Mouse (Mus musculus) hindbrain, embryonic 16.5 days (tissue): ENCODE measurements at regions not wholly inside any gene's neighbourhood (a gene's known extent, or its start where the extent isn't known, plus 50 kb on each side); places are given as distances from the start of the nearest gene placed in this dataset.

Source experiments
- ATAC-seq: fragments of 200-750 bp; cut with Nextera tagmentation; 2 replicates; pipeline ENCODE4 v1.8.0; 2017; ENCODE audit warnings: moderate TSS enrichment, moderate library complexity
- H3K27ac ChIP-seq: fragments of 300-500 bp; sonication (generic); 2 replicates; pipeline ENCODE4 v1.5.1; 2014; ENCODE audit warnings: low read depth, mild to moderate bottlenecking, control low read depth, low read length, moderate library complexity
- H3K27me3 ChIP-seq: fragments of 300-500 bp; sonication (generic); replicated peaks from 2 replicates; pipeline ENCODE4 v1.6.1; 2014; ENCODE audit warnings: low read length; ENCODE audit not compliant: control insufficient read depth, insufficient read depth
- H3K36me3 ChIP-seq: fragments of 300-500 bp; sonication (generic); 2 replicates; pipeline ENCODE4 v1.6.1; 2014; ENCODE audit warnings: mild to moderate bottlenecking, low read length, moderate library complexity, mixed read lengths; ENCODE audit not compliant: control insufficient read depth, insufficient read depth
- H3K4me1 ChIP-seq: fragments of 300-500 bp; sonication (generic); 2 replicates; pipeline ENCODE4 v1.6.1; 2014; ENCODE audit warnings: low read depth, low read length; ENCODE audit not compliant: control insufficient read depth, insufficient read depth
- H3K4me2 ChIP-seq: fragments of 300-500 bp; sonication (generic); 2 replicates; pipeline ENCODE4 v1.6.1; 2014; ENCODE audit warnings: mild to moderate bottlenecking, low read length, control low read depth, moderate library complexity
- H3K4me3 ChIP-seq: fragments of 300-500 bp; sonication (generic); 2 replicates; pipeline ENCODE4 v1.5.1; 2014; ENCODE audit warnings: mild to moderate bottlenecking, low read length, control low read depth, moderate library complexity
- H3K9ac ChIP-seq: fragments of 300-500 bp; sonication (generic); 2 replicates; pipeline ENCODE4 v1.6.1; 2014; ENCODE audit warnings: low read depth, mild to moderate bottlenecking, control low read depth, low read length, moderate library complexity
- H3K9me3 ChIP-seq: fragments of 300-500 bp; sonication (generic); 2 replicates; pipeline ENCODE4 v1.6.1; 2014; ENCODE audit warnings: mild to moderate bottlenecking, low read length, moderate library complexity; ENCODE audit not compliant: control insufficient read depth
- WGBS: fragments of 180-500 bp; shearing (Covaris S2); extraction: QIAGEN DNeasy Blood & Tissue Kit; methylation state at CpG from one replicate; pipeline ENCODE4 v1.1.7; 2014; 5-methylcytosine and 5-hydroxymethylcytosine counted together

GRCm38 (mm10) chr15:36921384-36921783 lies 86.2 kb downstream of the Zfp706 start:
- WGBS: 37% methylated on average over 3 of the region's 3 CpGs
- ATAC-seq: no peak
- no peak overlapping the region for H3K4me2 ChIP-seq
- H3K4me3 ChIP-seq: no peak overlapping the region
- no peaks in the 10 kb centered on the region for H3K9me3 ChIP-seq
- H3K27ac ChIP-seq: no peak overlapping the region
- H3K36me3 ChIP-seq: no peaks in the 10 kb centered on the region
- no peak overlapping the region for H3K9ac ChIP-seq
- no peaks in the 10 kb centered on the region for H3K27me3 ChIP-seq
- no peaks in the 10 kb centered on the region for H3K4me1 ChIP-seq

DNA sequence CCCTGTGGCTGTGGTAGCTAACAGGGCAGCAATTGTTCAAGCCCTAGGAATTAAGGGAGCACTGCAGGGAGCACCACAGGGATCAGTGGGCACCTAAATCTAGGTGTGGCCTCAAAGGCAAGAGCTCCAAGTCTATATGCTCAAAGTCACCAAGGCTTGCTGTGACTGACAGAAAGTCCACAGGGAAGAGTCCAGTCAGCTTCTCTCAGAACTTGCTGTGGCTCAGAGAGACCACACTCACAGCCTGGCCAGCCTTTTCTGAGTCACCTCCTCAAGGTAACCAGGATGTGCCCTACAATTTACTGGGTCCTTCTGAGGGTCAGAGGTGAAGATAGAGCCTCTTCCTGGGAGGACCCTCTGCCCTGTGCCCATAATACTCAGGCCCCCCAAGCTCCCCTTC lies 86.7 kb downstream of the Zfp706 start:
- ATAC-seq: no peak
- H3K36me3 ChIP-seq: no peaks in the 10 kb centered on the region
- no peaks in the 10 kb centered on the region for H3K27me3 ChIP-seq
- no peak overlapping the region for H3K9ac ChIP-seq
- no peak overlapping the region for H3K4me2 ChIP-seq
- no peaks in the 10 kb centered on the region for H3K9me3 ChIP-seq
- H3K4me1 ChIP-seq: no peaks in the 10 kb centered on the region
- no peak overlapping the region for H3K4me3 ChIP-seq
- no peak overlapping the region for H3K27ac ChIP-seq

DNA sequence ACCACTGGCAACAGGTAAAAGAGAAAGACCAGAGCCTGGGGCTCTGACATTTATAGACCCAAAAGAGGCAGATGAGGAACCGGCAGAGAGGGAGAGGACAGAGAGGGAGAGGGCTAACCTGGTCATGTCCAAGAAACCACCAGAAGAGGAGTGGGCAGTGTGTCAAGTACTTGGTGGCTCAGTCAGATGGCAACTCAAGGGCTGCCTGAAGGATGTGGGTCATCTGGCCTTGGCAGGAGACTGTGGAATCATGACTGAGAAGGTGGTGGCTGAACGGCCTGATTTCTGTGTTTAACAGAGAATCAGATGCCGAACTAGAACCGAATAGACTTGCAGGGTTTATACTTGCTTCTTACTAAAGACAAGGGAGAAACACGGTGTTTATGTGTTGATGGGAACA lies 87.9 kb downstream of the Zfp706 start:
- no peak overlapping the region for H3K27ac ChIP-seq
- ATAC-seq: no peak
- no peaks in the 10 kb centered on the region for H3K9me3 ChIP-seq
- H3K36me3 ChIP-seq: no peaks in the 10 kb centered on the region
- 94% methylated on average over 5 of the region's 5 CpGs for WGBS
- no peaks in the 10 kb centered on the region for H3K27me3 ChIP-seq
- no peak overlapping the region for H3K9ac ChIP-seq
- no peak overlapping the region for H3K4me2 ChIP-seq
- no peak overlapping the region for H3K4me3 ChIP-seq
- no peaks in the 10 kb centered on the region for H3K4me1 ChIP-seq

DNA sequence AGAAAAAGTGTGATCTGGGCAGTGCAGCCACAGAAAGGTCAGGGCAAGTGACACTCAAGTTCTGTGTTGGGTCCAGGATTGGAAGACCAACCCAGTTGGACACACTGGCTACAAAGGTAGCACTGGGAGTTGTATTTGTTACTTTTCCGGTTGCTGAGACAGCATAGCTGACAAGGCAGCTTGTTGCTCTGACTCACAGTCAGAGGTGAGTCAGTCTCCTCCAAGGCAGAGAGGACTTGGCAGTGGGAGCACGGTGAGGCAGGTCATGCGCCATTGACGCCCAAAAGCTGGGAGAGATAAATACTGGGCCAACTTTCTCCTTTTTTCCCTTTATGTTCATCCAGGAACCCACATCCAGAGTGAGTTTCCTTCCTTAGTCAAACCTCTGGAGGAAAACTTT lies 88.4 kb downstream of the Zfp706 start:
- no peak for ATAC-seq
- H3K27ac ChIP-seq: no peak overlapping the region
- H3K4me3 ChIP-seq: no peak overlapping the region
- no peaks in the 10 kb centered on the region for H3K4me1 ChIP-seq
- no peaks in the 10 kb centered on the region for H3K36me3 ChIP-seq
- no peaks in the 10 kb centered on the region for H3K9me3 ChIP-seq
- 94% methylated on average over 4 of the region's 4 CpGs for WGBS
- H3K4me2 ChIP-seq: no peak overlapping the region
- no peak overlapping the region for H3K9ac ChIP-seq
- no peaks in the 10 kb centered on the region for H3K27me3 ChIP-seq

DNA sequence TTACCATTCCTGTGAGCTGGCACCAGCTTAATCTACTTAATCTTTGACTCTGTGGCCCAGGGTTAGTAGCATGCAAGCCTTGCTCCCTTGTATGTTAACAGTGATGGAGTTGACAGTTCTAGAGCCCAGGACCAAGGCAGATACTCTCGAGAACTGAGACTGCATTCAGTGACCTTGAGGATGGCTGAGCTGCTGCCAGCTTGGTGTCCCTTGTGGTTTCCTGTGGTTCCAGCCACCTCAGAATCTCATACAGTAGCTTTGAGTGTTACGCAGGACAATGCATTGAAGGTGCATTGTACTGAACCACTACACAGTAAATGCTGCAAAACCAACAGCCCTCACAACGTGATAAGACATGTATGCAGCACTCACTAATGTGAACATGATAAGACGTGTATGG lies 90.6 kb downstream of the Zfp706 start:
- Histone ChIP-seq H3K27me3 (no peaks in the 10 kb centered on the region), H3K4me2 (no peak overlapping the region), H3K9ac (no peak overlapping the region), H3K4me1 (no peaks in the 10 kb centered on the region), H3K9me3 (no peaks in the 10 kb centered on the region), H3K36me3 (no peaks in the 10 kb centered on the region), H3K27ac (no peak overlapping the region), H3K4me3 (no peak overlapping the region)
- no peak for ATAC-seq
- WGBS: 76% methylated on average over 4 of the region's 4 CpGs

GRCm38 (mm10) chr15:36914239-36915100 lies 93.1 kb downstream of the Zfp706 start:
- H3K36me3 ChIP-seq: no peaks in the 10 kb centered on the region
- no peaks in the 10 kb centered on the region for H3K27me3 ChIP-seq
- no peak overlapping the region for H3K9ac ChIP-seq
- no peak overlapping the region for H3K4me3 ChIP-seq
- H3K9me3 ChIP-seq: no peaks in the 10 kb centered on the region
- 82% methylated on average over 11 of the region's 11 CpGs for WGBS
- no peak overlapping the region for H3K27ac ChIP-seq
- no peaks in the 10 kb centered on the region for H3K4me1 ChIP-seq
- H3K4me2 ChIP-seq: no peak overlapping the region
- no peak for ATAC-seq

- Histone ChIP-seq H3K27me3 (no peaks in the 10 kb centered on the region), H3K27ac (no peak overlapping the region), H3K4me2 (no peak overlapping the region), H3K9ac (no peak overlapping the region), H3K4me3 (no peak overlapping the region), H3K9me3 (no peaks in the 10 kb centered on the region), H3K36me3 (no peaks in the 10 kb centered on the region), H3K4me1 (no peaks in the 10 kb centered on the region)
- 90% methylated on average over 7 of the region's 7 CpGs for WGBS
- ATAC-seq: no peak
These were observed 94.3 kb downstream of the Zfp706 start for GRCm38 (mm10) chr15:36913308-36913707.

GRCm38 (mm10) chr15:36910272-36910671 lies 97.3 kb downstream of the Zfp706 start:
- no peak overlapping the region for H3K27ac ChIP-seq
- no peak overlapping the region for H3K9ac ChIP-seq
- H3K27me3 ChIP-seq: no peaks in the 10 kb centered on the region
- no peaks in the 10 kb centered on the region for H3K9me3 ChIP-seq
- no peak overlapping the region for H3K4me2 ChIP-seq
- 77% methylated on average over 2 of the region's 2 CpGs for WGBS
- H3K36me3 ChIP-seq: no peaks in the 10 kb centered on the region
- ATAC-seq: no peak
- H3K4me3 ChIP-seq: no peak overlapping the region
- H3K4me1 ChIP-seq: no peaks in the 10 kb centered on the region

DNA sequence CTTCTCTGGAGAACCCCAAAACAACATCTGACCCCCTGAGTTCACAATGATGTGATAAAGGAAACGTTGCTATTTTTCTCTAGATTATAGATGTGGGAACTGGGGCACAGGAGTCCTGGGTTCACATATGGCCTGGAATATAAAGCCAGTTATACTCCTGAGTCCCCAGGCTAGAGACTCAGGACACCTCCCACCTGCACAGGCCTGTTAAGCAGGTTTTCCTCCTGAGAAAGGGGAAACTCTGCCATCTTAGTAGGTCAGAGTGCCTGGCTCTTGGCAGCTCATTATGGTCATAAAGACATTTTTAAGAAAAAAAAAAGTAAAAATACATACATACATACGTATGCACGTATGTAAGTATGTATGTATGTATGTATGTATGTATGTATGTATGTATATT lies 98.1 kb downstream of the Zfp706 start:
- no peaks in the 10 kb centered on the region for H3K9me3 ChIP-seq
- no peak overlapping the region for H3K4me3 ChIP-seq
- ATAC-seq: no peak
- H3K4me2 ChIP-seq: no peak overlapping the region
- no peaks in the 10 kb centered on the region for H3K4me1 ChIP-seq
- H3K27ac ChIP-seq: no peak overlapping the region
- H3K36me3 ChIP-seq: no peaks in the 10 kb centered on the region
- no peaks in the 10 kb centered on the region for H3K27me3 ChIP-seq
- H3K9ac ChIP-seq: no peak overlapping the region
- 76% methylated on average over 3 of the region's 3 CpGs for WGBS
